Mouse (Mus musculus) ES-Bruce4 (cell line): ENCODE data around the gene Gpc6. TPM values are rescaled to one million over a fixed set of nuclear protein-coding genes. Genes with fewer than 3 reads are reported as not detected.

Source experiments
- H3K27ac ChIP-seq: 2 replicates; pipeline ENCODE4 v1.5.1; 2012; ENCODE audit warnings: low read length, inconsistent platforms; ENCODE audit not compliant: insufficient read depth
- H3K27me3 ChIP-seq: 2 replicates; pipeline ENCODE4 v1.6.1; 2012; ENCODE audit warnings: mild to moderate bottlenecking, low read length, inconsistent platforms; ENCODE audit not compliant: control insufficient read depth, poor library complexity, insufficient read depth, severe bottlenecking
- H3K36me3 ChIP-seq: 2 replicates; pipeline ENCODE4 v1.6.1; 2012; ENCODE audit warnings: inconsistent platforms, mild to moderate bottlenecking, low read length, moderate library complexity; ENCODE audit not compliant: control insufficient read depth, poor library complexity, insufficient read depth, severe bottlenecking
- H3K4me1 ChIP-seq: one replicate; pipeline ENCODE4 v1.8.1; 2011; ENCODE audit warnings: low read length; ENCODE audit not compliant: control insufficient read depth, insufficient read depth
- H3K4me3 ChIP-seq: 2 replicates; pipeline ENCODE4 v1.5.1; 2011; ENCODE audit warnings: low read depth, mild to moderate bottlenecking, low read length
- H3K9ac ChIP-seq: 2 replicates; pipeline ENCODE4 v1.6.1; 2012; ENCODE audit warnings: low read depth, mild to moderate bottlenecking, inconsistent platforms; ENCODE audit not compliant: poor library complexity, severe bottlenecking
- H3K9me3 ChIP-seq: replicated peaks from 2 replicates; pipeline ENCODE4 v1.6.1; 2012; ENCODE audit warnings: mild to moderate bottlenecking, low read length, inconsistent platforms; ENCODE audit not compliant: control insufficient read depth, poor library complexity, insufficient read depth, severe bottlenecking
- CTCF ChIP-seq: IDR thresholded peaks from one replicate; pipeline ENCODE4 v1.8.1; 2011; ENCODE audit warnings: low read depth, low read length
- EP300 ChIP-seq: IDR thresholded peaks from 2 replicates; pipeline ENCODE4 v1.6.1; 2011; ENCODE audit warnings: low read depth, low read length; ENCODE audit not compliant: insufficient read depth
- POLR2A ChIP-seq: IDR thresholded peaks from one replicate; pipeline ENCODE4 v1.8.1; 2011; ENCODE audit warnings: low read length; ENCODE audit not compliant: insufficient read depth
- polyA plus RNA-seq: library from polyadenylated mRNA; stranded (reverse); fragments of >200 nt; gene quantifications from 2 replicates; pipeline ENCODE4 v1.2.4, GENCODE M21; 2011; ENCODE audit warnings: low read depth; ENCODE audit not compliant: missing spikeins, insufficient read depth, insufficient read length

Gene Gpc6
- polyA plus RNA-seq, 1 experiment: 4.7 TPM

DNA sequence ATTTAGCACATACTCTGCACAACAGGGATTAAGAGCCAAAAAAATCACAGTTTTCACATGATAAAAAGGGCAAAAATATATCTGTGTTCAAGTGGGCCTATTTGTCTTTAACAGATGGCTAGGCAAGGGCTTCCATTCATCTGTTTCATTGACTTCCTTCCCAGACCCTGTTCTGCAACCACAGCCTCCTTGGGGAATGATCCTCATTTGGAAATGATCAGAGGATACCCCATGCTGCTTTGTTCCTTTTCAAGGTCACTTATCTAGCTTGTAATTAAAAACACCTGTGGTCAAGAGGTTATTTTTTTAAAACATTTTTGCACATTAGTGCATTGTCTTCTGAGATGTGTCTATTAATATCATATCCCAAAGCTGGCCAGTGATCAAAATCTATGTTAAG is 627.7 kb downstream of the Gpc6 start:
- Histone ChIP-seq H3K4me1 (no peaks in the 10 kb centered on the region), H3K27me3 (no peaks in the 10 kb centered on the region; the same call in 1 of the 2 replicates), H3K4me3 (no peak overlapping the region), H3K27ac (no peak overlapping the region), H3K9ac (no peak overlapping the region), H3K9me3 (0 out of 2 replicates have a peak, but pooled peaks cover 4% of the 10 kb centered on the region), H3K36me3 (no peaks in the 10 kb centered on the region)
- no peak for TF ChIP-seq CTCF
- TF ChIP-seq EP300: no peak
- no peak for TF ChIP-seq POLR2A

DNA sequence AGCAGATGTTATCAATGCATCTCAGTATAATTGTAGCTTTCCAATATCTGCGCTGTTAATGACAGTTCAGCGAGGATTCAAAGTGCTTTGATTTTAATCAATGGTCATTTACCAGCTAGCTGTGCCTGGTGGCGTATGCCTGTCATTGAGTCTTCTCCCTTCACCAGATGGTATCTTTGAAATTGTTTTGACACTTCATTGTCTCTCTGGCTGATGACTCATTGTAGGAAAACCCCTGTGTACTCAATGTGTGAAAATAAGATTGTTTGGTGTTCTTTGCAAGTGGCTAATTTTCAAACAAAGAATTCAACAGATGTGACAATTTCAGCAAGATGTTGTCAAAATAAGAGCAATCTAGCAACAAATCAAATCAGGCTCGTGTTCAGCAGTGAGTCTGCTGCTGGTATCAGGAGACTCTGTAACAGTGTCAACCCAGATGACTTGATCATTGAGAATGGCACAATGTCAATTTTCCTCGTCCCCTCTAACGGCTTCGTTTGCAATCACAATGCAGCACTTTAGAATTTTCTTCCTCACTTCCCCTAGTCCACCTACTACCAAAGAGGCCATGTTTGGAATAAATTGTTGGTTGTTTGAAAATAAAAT is 631.7 kb downstream of the Gpc6 start:
- H3K27me3 ChIP-seq: no peaks in the 10 kb centered on the region; the same call in 1 of the 2 replicates
- TF ChIP-seq CTCF: no peak
- TF ChIP-seq POLR2A: no peak
- no peak for TF ChIP-seq EP300
- no peak overlapping the region for H3K4me3 ChIP-seq
- H3K9ac ChIP-seq: no peak overlapping the region
- H3K36me3 ChIP-seq: no peaks in the 10 kb centered on the region
- no peaks in the 10 kb centered on the region for H3K4me1 ChIP-seq
- H3K27ac ChIP-seq: no peak overlapping the region
- no peaks in the 10 kb centered on the region for H3K9me3 ChIP-seq

GRCm38 (mm10) chr14:117562146-117562545 is 637.0 kb downstream of the Gpc6 start:
- no peaks in the 10 kb centered on the region for H3K27me3 ChIP-seq
- no peak overlapping the region for H3K4me3 ChIP-seq
- no peaks in the 10 kb centered on the region for H3K36me3 ChIP-seq
- H3K4me1 ChIP-seq: no peaks in the 10 kb centered on the region
- H3K9ac ChIP-seq: no peak overlapping the region
- TF ChIP-seq POLR2A (no peak), CTCF (no peak), EP300 (no peak)
- no peaks in the 10 kb centered on the region for H3K9me3 ChIP-seq
- no peak overlapping the region for H3K27ac ChIP-seq

GRCm38 (mm10) chr14:117569278-117569677 is 644.2 kb downstream of the Gpc6 start:
- no peak overlapping the region for H3K27ac ChIP-seq
- no peaks in the 10 kb centered on the region for H3K27me3 ChIP-seq
- H3K9ac ChIP-seq: no peak overlapping the region
- H3K4me3 ChIP-seq: no peak overlapping the region
- no peaks in the 10 kb centered on the region for H3K9me3 ChIP-seq
- H3K4me1 ChIP-seq: no peaks in the 10 kb centered on the region
- TF ChIP-seq POLR2A (no peak), EP300 (no peak), CTCF (no peak)
- no peaks in the 10 kb centered on the region for H3K36me3 ChIP-seq

GRCm38 (mm10) chr14:117572213-117572612 is 647.1 kb downstream of the Gpc6 start:
- H3K27me3 ChIP-seq: no peaks in the 10 kb centered on the region
- H3K27ac ChIP-seq: no peak overlapping the region
- no peaks in the 10 kb centered on the region for H3K9me3 ChIP-seq
- H3K4me1 ChIP-seq: no peaks in the 10 kb centered on the region
- TF ChIP-seq POLR2A: no peak
- TF ChIP-seq EP300: no peak
- no peak overlapping the region for H3K4me3 ChIP-seq
- no peak overlapping the region for H3K9ac ChIP-seq
- no peaks in the 10 kb centered on the region for H3K36me3 ChIP-seq

GRCm38 (mm10) chr14:117574216-117574615 is 649.1 kb downstream of the Gpc6 start:
- Histone ChIP-seq H3K9me3 (no peaks in the 10 kb centered on the region), H3K4me3 (no peak overlapping the region), H3K27me3 (no peaks in the 10 kb centered on the region), H3K27ac (no peak overlapping the region), H3K36me3 (no peaks in the 10 kb centered on the region), H3K4me1 (no peaks in the 10 kb centered on the region), H3K9ac (no peak overlapping the region)
- TF ChIP-seq POLR2A (no peak), EP300 (no peak), CTCF (no peak)
